Mouse (Mus musculus) embryonic stem cell, embryonic (primary cell): ENCODE results near the gene Ganc.

Experiments
- CTCF ChIA-PET, 4 experiments: fragments of 300-600 bp in 2 of 4; fragments of 350-600 bp in 2 of 4; sonication (Branson Sonifier 250); formaldehyde crosslinking; loops; one replicate each; lab custom pipeline; 2022; ENCODE audit warnings: inconsistent platforms in 2 of 4; lab: Charles Lee
- POLR2A ChIA-PET, 4 experiments: fragments of 300-600 bp in 2 of 4; fragments of 350-600 bp in 2 of 4; sonication (Branson Sonifier 250); formaldehyde crosslinking; loops; one replicate each; lab custom pipeline; 2022; ENCODE audit warnings: antibody characterized with exemption in 4 of 4, inconsistent platforms in 1 of 4; lab: Charles Lee

The Ganc gene

DNA sequence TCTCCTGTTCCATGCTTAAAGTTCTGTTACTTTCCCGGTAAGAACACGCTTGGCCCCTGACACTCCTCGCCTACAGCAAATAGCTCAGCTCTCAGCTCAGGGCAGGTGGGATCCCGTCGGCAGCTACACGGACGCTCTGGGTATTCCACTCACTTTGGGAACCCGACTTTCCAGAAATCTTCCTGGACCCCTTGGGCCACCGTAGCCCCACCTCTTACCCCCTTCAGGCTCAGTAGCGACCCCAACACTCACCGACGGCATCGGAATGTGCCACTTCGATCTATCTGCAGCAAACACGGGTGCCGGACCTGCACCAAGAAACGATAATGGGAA lies at the start of gene Ganc:
Gene Ganc (plus strand): TSS at position 244 of the 333 bp plus-strand sequence.
- CTCF ChIA-PET, result no interaction called here

DNA sequence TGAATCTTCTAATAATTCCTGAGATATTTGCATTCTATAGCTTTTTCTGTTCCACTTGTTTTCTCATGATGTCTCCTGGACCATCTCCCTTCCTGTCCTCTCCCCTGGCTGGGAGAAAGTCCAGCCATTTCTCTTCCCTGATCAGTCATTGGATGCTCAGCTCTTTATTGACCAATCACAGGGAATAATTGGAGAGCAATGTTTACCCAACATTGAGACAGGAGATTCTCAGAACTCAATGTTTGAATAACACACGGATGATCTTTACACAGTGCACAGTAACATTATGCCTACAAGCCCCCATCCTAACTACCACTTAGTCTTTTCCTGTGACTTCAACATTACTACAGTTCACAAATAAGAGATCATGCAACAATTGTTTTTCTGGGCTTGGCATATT lies 43.3 kb upstream of the Ganc start:
- POLR2A ChIA-PET, result interaction anchor here in 2 of 4 experiments (0.5 to 1.5 kb wide), 5 partner anchors 8 to 365 kb away, joined by 3 to 5 read pairs (median 3); partner anchors contain the start of gene Vps39 (in 1 of the 2)
- CTCF ChIA-PET, result no interaction called here

More for the DNA sequence above, at the start of gene Ganc:
- POLR2A ChIA-PET, result interaction anchor here in 2 of 4 experiments (0.7 to 3.0 kb wide), 10 partner anchors 8 to 446 kb away, joined by 3 to 14 read pairs (median 4); partner anchors contain the start of genes Cdan1 (in 1 of the 2) and Vps39 (in 1 of the 2)

DNA sequence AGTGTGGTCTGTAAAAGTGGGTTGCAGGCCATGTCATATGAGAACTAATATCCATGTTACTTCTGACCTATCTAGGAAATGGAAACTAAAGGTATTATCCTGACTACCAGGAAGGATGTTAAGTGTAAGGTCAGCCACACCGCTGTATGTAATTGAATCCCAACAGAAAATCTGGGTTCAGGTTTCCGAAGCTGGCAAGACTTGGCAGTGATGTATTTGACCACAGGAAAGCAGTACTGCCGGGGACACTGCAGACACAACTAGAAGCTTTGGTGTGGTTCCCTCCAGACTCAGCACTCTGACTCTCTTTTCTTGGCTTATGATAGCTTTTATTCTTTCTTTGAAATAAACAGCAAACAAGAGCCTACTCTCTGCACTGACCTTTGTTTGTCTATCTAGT lies 37.2 kb upstream of the Ganc start:
- ChIA-PET CTCF (no interaction called here), POLR2A (interaction anchor here in 2 of 4 experiments (1.1 to 3.4 kb wide), 4 partner anchors 13 to 38 kb away, joined by 3 to 21 read pairs (median 4); partner anchors contain the start of gene Vps39 (in 1 of the 2))

DNA sequence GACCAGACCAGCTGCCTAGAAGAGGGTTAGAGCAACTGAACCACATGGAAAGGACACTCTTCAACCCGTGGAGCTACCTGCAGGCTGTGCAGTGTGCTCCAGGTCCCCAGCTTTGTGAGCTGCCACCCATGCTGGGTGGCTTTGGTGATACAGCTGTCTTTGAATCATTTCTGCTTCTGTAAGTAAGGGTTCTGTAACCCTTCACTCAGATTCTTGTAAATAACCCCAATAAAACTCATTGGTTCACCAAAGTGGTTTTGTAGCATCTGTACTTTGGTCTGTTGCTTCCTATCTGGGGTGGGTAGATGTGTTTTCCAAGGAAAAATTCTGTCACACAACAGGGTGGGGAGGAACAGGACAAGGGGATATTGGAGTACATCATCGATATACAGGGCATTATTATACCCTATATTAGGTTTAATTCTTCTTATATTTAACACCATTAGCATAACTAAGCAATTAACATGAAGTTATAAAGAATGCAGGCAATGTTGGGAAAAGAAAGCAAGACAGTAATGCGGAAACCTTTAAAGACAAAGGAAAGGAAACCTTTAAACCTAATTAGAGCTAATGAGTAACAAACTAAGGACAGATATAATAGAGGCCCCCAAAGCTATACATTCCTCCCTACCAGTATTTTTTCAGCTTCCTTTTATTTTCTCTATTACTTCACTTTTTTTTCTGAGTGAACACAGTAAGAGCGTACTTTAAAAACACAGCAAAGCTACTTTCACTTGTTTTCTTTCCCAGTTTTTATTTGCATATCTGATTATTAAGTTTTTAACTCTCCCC lies 36.1 kb upstream of the Ganc start:
- POLR2A ChIA-PET, result interaction anchor here in 3 of 4 experiments (0.8 to 3.4 kb wide), 8 partner anchors 10 to 38 kb away, joined by 3 to 21 read pairs (median 3); partner anchors contain the start of gene Vps39 (in 2 of the 3)
- CTCF ChIA-PET, result interaction anchor here in 1 of 4 experiments (0.6 kb wide), 1 partner anchor 111 kb away, joined by 3 read pairs; no protein-coding TSS in a partner anchor

DNA sequence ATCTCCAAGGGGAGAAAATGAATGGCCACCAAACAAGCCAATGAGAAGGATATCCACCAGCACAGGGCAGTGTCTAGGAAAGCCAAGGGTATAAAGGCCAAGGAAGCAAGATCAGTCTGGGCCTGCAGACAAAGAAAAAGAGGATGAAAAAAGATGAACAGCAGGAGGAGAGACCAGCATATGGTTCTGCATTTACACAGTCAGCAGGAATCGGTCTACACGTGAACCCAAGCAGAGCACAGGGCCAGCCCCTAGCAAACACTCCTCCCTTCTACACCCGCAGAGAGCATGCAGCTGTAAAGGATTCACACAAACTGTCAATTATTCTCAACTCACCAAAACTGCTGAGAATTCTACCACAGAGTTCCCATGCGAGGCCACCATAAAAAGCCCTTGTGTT lies 29.8 kb upstream of the Ganc start:
- CTCF ChIA-PET, result interaction anchor here in 1 of 4 experiments (0.6 kb wide), 1 partner anchor 859 kb away, joined by 3 read pairs; no protein-coding TSS in a partner anchor
- POLR2A ChIA-PET, result interaction anchor here in 1 of 4 experiments (0.5 kb wide), 1 partner anchor 672 kb away, joined by 3 read pairs; no protein-coding TSS in a partner anchor

DNA sequence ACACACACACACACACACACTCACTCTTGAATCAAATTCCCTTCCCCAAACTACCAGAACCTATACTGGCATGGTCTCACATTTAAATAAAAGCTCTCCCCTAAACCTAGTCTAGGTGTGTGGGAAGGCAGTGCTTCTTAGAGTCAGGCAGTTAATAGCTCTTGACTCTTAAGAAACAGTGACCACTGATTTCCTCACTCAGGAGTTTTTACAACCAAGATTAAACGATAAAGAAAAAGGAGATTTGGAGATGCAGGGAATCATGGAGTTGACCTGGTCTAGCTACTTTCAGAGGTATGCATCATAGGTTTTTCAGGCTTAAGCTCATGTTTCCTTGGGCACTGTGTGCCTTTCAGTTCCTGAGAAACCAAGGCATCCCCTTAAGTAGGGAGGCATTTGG lies 17.4 kb upstream of the Ganc start:
- ChIA-PET CTCF (interaction anchor here in 1 of 4 experiments (0.5 kb wide), 1 partner anchor 244 kb away, joined by 3 read pairs; no protein-coding TSS in a partner anchor), POLR2A (interaction anchor here in 3 of 4 experiments (0.5 to 1.3 kb wide), 6 partner anchors 11 to 636 kb away, joined by 3 to 7 read pairs (median 4); no protein-coding TSS in a partner anchor)

DNA sequence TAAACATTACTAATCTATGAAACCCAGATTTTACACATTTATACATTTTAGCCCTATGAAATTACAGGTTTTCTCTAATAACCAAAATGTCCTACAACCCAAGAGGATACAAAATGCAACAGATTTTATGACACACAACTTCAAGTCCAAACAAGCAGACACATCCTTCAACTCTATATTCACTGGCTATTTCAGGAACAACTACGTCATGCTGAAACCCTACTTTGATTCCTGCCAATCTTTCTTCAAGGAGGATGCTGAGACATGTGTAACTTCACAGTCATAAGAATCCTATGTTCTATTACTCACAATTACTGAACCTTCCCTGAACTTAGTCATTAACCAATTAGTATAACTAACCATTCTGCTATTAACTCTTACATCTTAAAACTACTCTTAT lies 16.4 kb upstream of the Ganc start:
- ChIA-PET CTCF (interaction anchor here in 1 of 4 experiments (0.6 kb wide), 1 partner anchor 346 kb away, joined by 3 read pairs; no protein-coding TSS in a partner anchor), POLR2A (interaction anchor here in 1 of 4 experiments (1.3 kb wide), 1 partner anchor 10 kb away, joined by 7 read pairs; no protein-coding TSS in a partner anchor)

DNA sequence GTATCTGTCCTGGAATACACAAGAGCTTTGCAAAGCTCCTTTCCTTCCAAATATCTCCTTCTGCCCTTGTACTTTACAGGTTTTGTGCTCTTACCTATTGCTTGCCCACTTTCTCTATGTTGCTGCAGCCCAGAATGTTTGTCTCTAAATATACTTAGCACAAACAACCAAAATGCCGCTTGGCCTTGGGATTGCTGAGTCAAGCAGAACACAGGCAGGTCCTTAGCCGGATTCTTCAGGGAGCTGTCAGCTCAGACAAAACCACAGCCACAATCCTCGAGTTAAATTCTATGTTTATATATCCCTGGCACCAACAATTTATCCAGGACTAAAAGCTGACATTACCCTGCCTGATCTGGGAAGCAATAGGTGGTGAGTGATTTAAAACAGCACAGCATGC lies 14.3 kb upstream of the Ganc start:
- POLR2A ChIA-PET, result interaction anchor here in 3 of 4 experiments (0.6 to 3.0 kb wide), 7 partner anchors 8 to 114 kb away, joined by 3 to 10 read pairs (median 4); partner anchors contain the start of genes Ganc (in 1 of the 3), Tmem87a (in 1 of the 3) and Vps39 (in 1 of the 3)
- CTCF ChIA-PET, result interaction anchor here in 1 of 4 experiments (0.6 kb wide), 1 partner anchor 477 kb away, joined by 5 read pairs; no protein-coding TSS in a partner anchor

DNA sequence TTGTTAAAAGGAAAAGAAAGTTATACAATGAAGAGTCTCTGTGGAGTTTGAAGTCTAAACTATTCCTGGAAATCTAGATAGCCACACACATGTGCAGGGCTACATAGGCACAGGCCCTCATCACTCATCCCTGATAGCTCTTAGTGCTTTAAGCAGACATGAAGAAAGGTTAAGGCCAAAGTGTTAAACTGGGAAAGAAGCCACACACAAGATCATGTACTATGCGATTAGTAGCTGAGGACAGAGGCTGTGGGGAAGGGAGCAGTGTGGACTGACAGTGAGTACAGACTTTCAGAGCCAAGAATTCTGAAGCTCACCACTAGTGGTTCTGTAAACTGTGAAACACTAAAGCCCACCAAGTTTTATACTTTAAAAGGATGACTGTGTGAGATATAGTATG lies 12.8 kb upstream of the Ganc start:
- ChIA-PET POLR2A (interaction anchor here in 2 of 4 experiments (0.6 to 3.0 kb wide), 6 partner anchors 8 to 178 kb away, joined by 3 to 10 read pairs (median 3); no protein-coding TSS in a partner anchor), CTCF (no interaction called here)

DNA sequence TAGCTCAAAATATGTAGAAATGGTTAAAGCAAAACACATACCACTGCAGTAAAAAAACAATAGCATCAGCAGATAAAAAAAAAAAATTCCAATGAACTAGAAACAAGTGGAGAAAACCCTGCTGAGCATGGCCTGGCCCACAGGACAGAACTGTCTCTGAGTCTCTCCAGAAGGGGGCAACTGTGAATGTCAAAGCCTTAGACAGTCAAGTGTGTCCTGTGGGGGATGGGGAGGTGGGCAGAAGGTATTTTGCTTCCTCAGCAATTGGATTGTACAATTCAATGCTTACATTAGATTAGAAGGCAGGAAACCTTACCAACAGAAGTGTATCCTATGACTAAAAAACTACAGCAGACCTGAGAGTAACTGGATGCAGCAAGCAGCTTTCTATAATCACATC lies 11.3 kb upstream of the Ganc start:
- CTCF ChIA-PET, result no interaction called here
- POLR2A ChIA-PET, result no interaction called here

DNA sequence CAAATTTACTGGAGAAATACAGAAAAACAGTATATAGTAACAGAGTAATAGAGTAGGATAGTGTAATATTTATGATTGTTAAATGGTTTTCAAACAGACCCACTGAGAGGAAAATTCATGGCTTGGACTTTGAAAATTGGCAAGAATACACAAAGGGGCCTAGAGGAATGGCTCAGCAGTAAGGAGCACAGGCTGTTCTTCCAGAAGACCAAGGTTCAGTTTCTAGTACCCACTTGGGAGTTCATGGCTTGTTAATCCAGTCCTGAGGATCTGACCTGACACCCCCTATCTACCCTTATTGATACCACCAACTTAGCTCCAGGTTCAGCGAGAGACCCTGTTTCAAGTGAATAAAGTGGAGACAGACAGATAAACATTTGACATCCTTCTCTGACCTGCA lies 5.7 kb upstream of the Ganc start:
- POLR2A ChIA-PET, result interaction anchor here in 1 of 4 experiments (1.4 to 1.9 kb wide), 2 partner anchors 11 to 45 kb away, joined by 5 to 7 read pairs; partner anchors contain the start of gene Vps39

DNA sequence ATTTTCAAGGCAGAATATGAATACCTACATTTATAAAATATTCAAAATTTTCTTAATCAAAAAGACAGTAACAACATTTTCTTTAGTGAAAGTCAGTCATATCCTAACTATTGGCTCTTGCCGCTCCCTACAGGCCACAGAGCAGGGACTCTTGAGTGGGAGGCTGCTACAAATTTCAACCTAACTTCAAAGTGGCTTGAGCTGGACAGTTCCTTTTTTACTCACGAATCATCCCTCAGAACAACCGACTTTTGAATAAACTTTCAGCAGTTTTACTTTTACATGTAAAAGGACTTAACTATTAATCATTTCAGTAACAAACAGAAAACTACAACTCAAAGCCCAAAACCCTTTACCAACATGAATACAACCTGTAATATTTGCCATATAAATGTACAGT lies 883 bp upstream of the Ganc start:
- CTCF ChIA-PET, result interaction anchor here in 1 of 4 experiments (0.6 kb wide), 1 partner anchor 76 kb away, joined by 3 read pairs; no protein-coding TSS in a partner anchor
- POLR2A ChIA-PET, result interaction anchor here in 2 of 4 experiments (1.0 to 2.7 kb wide), 4 partner anchors 13 to 160 kb away, joined by 3 to 14 read pairs (median 4); no protein-coding TSS in a partner anchor

More for the DNA sequence above, 5.7 kb upstream of the Ganc start:
- CTCF ChIA-PET, result no interaction called here

DNA sequence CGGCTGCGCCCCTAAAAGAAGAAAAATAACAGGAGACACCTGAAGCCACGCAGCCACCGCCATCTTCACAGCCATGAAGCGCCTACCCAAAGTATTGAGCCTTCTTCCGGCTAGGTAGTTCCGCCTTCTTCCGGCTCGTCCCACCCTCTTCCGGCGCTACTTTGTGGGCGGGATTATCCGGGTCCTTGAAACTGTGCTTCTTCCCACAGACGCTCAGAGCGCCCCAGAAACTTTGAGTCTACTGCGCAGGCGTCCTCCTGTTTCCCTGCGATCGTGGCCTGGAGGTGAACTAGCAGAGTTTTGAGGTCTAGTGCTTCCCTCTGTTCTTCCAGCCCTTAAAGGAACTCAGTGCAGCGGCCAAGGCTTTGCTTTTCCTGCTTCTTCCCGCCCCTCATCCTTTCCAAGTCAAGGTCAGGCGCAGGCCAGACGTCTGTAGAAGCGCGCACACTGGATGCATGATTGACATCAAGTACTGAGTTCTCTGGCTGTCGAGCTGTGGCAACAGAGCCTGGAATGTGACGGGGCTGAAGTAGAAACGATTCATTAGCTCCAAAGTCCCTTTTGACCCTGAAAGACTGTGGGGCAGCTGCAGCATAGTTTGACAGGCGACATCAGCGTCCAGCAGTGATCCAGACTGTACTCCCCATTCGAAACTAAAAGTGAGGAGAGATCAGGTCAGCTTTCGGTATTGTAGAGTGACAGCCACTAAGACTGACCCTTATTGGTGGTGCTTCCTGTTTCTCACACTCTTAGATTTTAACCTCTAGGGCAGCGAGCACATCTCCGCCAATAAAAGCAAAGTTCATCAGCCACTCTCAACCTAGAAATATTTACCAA lies 508 bp downstream of the Ganc start, which contains the start of gene Tmem87a:
Gene Tmem87a (minus strand): TSS at position 128 of the 837 bp plus-strand sequence.
- ChIA-PET CTCF (no interaction called here), POLR2A (interaction anchor here in 2 of 4 experiments (0.6 to 3.0 kb wide), 23 partner anchors 8 to 566 kb away, joined by 3 to 14 read pairs (median 4); partner anchors contain the start of genes Vps39 (in 2 of the 2), Cdan1 (in 1 of the 2), Haus2 (in 1 of the 2) and Ubr1 (in 1 of the 2))

DNA sequence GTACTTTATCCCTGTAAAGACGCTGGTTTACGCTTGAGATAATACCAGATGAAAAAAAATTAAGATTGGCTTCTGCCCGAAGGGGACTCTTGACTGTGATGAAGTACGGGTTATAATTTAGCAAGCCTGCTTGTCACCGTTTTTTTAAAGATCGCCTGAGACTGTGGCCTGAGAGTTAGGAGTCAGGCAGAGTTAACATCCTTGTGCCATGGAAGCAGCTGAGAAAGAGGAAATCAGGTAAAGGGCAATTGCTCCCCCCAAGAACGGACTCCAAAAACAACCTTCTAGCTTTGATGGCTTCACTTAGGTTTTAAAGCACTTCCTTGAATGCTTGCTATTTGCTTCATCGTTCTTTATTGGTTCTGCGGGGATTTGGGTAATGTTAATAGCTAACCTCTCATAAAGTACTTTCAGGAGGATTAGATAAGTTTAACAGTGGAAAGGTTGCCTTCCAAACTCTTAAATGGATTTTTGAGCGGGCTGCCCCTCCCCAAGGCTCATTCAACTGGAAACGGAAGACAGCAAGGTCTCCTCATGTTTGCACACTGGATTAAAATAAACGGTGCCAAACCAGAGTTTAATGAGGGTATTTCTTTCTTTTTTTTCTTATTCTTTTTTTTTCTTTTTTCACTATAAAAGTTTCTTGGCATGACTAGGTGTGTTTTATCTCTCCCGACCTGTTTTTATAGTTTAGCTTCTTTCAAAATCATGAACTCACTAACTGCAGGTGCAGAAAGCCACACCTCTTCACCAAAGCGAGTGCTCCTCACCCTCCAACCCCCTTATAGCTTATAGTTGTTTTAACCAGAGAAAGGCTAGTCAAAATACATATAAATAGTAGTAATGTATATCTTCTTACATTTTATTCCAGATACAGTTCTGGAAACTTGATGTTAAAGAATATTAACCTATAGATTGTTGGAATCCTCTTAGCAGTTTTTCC lies 1.4 kb downstream of the Ganc start:
- CTCF ChIA-PET, result no interaction called here
- POLR2A ChIA-PET, result interaction anchor here in 2 of 4 experiments (0.6 to 3.0 kb wide), 24 partner anchors 9 to 566 kb away, joined by 3 to 14 read pairs (median 4); partner anchors contain the start of genes Vps39 (in 2 of the 2), Cdan1 (in 1 of the 2), Haus2 (in 1 of the 2) and Ubr1 (in 1 of the 2)

DNA sequence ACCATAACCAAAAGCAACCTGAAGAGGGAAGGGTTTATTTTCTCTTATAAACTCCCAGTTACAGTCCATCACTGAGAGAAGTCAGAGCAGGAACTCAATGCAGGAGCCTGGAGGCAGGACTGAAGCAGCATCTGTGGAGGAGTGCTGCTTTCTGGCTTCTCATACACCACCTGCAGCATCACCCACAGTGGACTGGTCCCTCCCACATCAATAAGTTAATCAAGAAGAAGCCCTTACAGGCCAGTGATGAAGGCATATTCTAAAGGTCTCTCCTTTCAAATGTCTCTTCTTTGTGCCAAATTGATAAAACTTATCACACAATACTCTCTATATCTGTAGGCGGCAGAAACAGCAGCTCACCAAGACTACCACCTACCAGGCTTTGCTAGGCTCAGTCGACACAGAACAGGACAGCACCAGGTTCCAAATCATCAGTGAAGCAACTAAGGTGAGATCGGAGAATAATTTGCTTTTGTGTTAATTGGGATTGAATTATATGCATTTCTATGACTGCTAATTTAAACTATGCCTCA lies 7.5 kb downstream of the Ganc start:
- POLR2A ChIA-PET, result interaction anchor here in 1 of 4 experiments (0.6 kb wide), 1 partner anchor 9 kb away, joined by 3 read pairs; no protein-coding TSS in a partner anchor
- CTCF ChIA-PET, result no interaction called here

DNA sequence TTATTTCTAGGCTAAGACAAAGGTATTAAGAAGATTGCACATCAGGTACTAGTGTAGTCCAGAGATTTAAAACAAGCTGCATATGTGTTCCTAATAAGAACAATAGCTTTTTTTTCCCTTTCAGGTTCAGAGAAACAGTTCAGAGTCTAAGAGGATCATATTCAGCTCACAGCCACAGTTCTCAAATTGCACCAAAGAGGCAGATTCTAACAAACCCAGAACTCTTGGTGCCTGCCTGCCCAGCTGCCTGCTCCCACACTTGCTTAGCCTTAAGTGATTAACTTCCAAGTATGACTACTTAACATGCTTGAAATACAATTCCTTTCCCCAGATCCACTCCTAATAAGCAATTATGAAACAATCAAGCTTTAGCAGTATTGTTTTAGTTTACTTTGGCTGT lies 10.4 kb downstream of the Ganc start:
- ChIA-PET POLR2A (no interaction called here), CTCF (no interaction called here)
